Mouse (Mus musculus): ENCODE results near the gene Vwa3a. TPM values are rescaled to one million over a fixed set of nuclear protein-coding genes. Genes with fewer than 3 reads are reported as not detected.

Vwa3a gene
- polyA plus RNA-seq, 1 experiment from 2014 or later: 1.1 TPM

Other genes with a start within 250 kb of the Vwa3a start
- 388 and 489 TPM in 2 replicates for gene Uqcrc2, start 104.1 kb upstream of the Vwa3a start, polyA plus RNA-seq (2015; fragmentation: Nextera tagmentation; extraction: Ambion mirVana)
- gene Pdzd9, start 69.0 kb upstream of the Vwa3a start, polyA plus RNA-seq (2015; fragmentation: Nextera tagmentation; extraction: Ambion mirVana): 0.34 and 0.45 TPM in 2 replicates
- 11.4 and 13.0 TPM in 2 replicates for gene Mosmo, start 61.7 kb upstream of the Vwa3a start, polyA plus RNA-seq (2015; fragmentation: Nextera tagmentation; extraction: Ambion mirVana)
- gene Gm5737, start 73.0 kb downstream of the Vwa3a start, polyA plus RNA-seq (2015; fragmentation: Nextera tagmentation; extraction: Ambion mirVana): not detected in 2 replicates
- gene Eef2k, start 103.5 kb downstream of the Vwa3a start, polyA plus RNA-seq (2015; fragmentation: Nextera tagmentation; extraction: Ambion mirVana): 31.5 and 42.8 TPM in 2 replicates
- 17.5 and 22.9 TPM in 2 replicates for gene Polr3e, start 178.4 kb downstream of the Vwa3a start, polyA plus RNA-seq (2015; fragmentation: Nextera tagmentation; extraction: Ambion mirVana)
- 13.2 and 14.8 TPM in 2 replicates for gene Cdr2, start 243.0 kb downstream of the Vwa3a start, polyA plus RNA-seq (2015; fragmentation: Nextera tagmentation; extraction: Ambion mirVana)
- gene Mfsd13b, start 243.2 kb downstream of the Vwa3a start, polyA plus RNA-seq (2015; fragmentation: Nextera tagmentation; extraction: Ambion mirVana): 0.09 TPM in 1 of 2 replicates, not detected in the other